Mouse (Mus musculus): ENCODE measurements around the gene Glp2r.

Gene Glp2r

GRCm38 (mm10) chr11:67771053-67771452 is at the start of gene Glp2r:
Glp2r (minus strand) TSS chr11:67771153.
- no peak for DNase-seq (ENCODE audit: low spot score in 2 of 2)

GRCm38 (mm10) chr11:67820221-67820620 is 49.3 kb upstream of the Glp2r start:
- DNase-seq (ENCODE audit: low spot score in 2 of 2) = no peak

GRCm38 (mm10) chr11:67819604-67820003 is 48.7 kb upstream of the Glp2r start:
- no peak for DNase-seq (ENCODE audit: low spot score in 2 of 2)

GRCm38 (mm10) chr11:67811535-67811934 is 40.6 kb upstream of the Glp2r start:
- no peak for DNase-seq (ENCODE audit: low spot score in 2 of 2)

GRCm38 (mm10) chr11:67808051-67808450 is 37.1 kb upstream of the Glp2r start:
- no peak for DNase-seq (ENCODE audit: low spot score in 2 of 2)

- no peak for DNase-seq (ENCODE audit: low spot score in 2 of 2)
Observed at GRCm38 (mm10) chr11:67806832-67807597, 36.1 kb upstream of the Glp2r start.

- DNase-seq (ENCODE audit: low spot score in 2 of 2) = no peak
Observed at GRCm38 (mm10) chr11:67805538-67805937, 34.6 kb upstream of the Glp2r start.

- DNase-seq (ENCODE audit: low spot score in 2 of 2) = no peak
Observed at GRCm38 (mm10) chr11:67801169-67801568, 30.2 kb upstream of the Glp2r start.

- no peak for DNase-seq (ENCODE audit: low spot score in 2 of 2)
Observed at GRCm38 (mm10) chr11:67800130-67800723, 29.3 kb upstream of the Glp2r start.

- DNase-seq (ENCODE audit: low spot score in 2 of 2) = no peak
Observed at GRCm38 (mm10) chr11:67797931-67798330, 27.0 kb upstream of the Glp2r start, which contains the start of gene Dhrs7c. Dhrs7c (plus strand) TSS chr11:67798187.

GRCm38 (mm10) chr11:67790182-67790581 is 19.2 kb upstream of the Glp2r start:
- DNase-seq (ENCODE audit: low spot score in 2 of 2) = no peak

GRCm38 (mm10) chr11:67774379-67774778 is 3.4 kb upstream of the Glp2r start, which contains the start of gene Gsg1l2:
Gsg1l2 (plus strand) TSS chr11:67774608.
- DNase-seq (ENCODE audit: low spot score in 2 of 2) = no peak

- no peak for DNase-seq (ENCODE audit: low spot score in 2 of 2)
Observed at GRCm38 (mm10) chr11:67772577-67772976, 1.6 kb upstream of the Glp2r start.

GRCm38 (mm10) chr11:67771691-67772090 is 738 bp upstream of the Glp2r start:
- no peak for DNase-seq (ENCODE audit: low spot score in 2 of 2)

- no peak for DNase-seq (ENCODE audit: low spot score in 2 of 2)
Observed at GRCm38 (mm10) chr11:67757373-67758167, 13.4 kb downstream of the Glp2r start.

GRCm38 (mm10) chr11:67756287-67756686 is 14.7 kb downstream of the Glp2r start:
- DNase-seq (ENCODE audit: low spot score in 2 of 2) = no peak

- no peak for DNase-seq (ENCODE audit: low spot score in 2 of 2)
Observed at GRCm38 (mm10) chr11:67741569-67741968, 29.4 kb downstream of the Glp2r start.

GRCm38 (mm10) chr11:67738846-67739490 is 32.0 kb downstream of the Glp2r start:
- DNase-seq (ENCODE audit: low spot score in 2 of 2) = no peak

- no peak for DNase-seq (ENCODE audit: low spot score in 2 of 2)
Observed at GRCm38 (mm10) chr11:67738345-67738744, 32.6 kb downstream of the Glp2r start.

GRCm38 (mm10) chr11:67734597-67734996 is 36.4 kb downstream of the Glp2r start:
- DNase-seq (ENCODE audit: low spot score in 2 of 2) = no peak

GRCm38 (mm10) chr11:67733726-67734125 is 37.2 kb downstream of the Glp2r start:
- DNase-seq (ENCODE audit: low spot score in 2 of 2) = no peak

- no peak for DNase-seq (ENCODE audit: low spot score in 2 of 2)
Observed at GRCm38 (mm10) chr11:67731056-67731455, 39.9 kb downstream of the Glp2r start.
